Mouse (Mus musculus) hematopoietic stem cell, adult 5-6 weeks (primary cell): ENCODE results near the gene Dcdc2b. TPM values are rescaled to one million over a fixed set of nuclear protein-coding genes. Genes with fewer than 3 reads are reported as not detected.

Source experiments
- ATAC-seq, 2 experiments: fragments of 125-278 bp in 1 of 2; replicated peaks in 1 of 2; 2 replicates each; pipeline ENCODE4 v1.8.0; 2016 to 2017; ENCODE audit warnings: inconsistent platforms in 2 of 2, mild to moderate bottlenecking in 2 of 2, moderate number of reproducible peaks in 2 of 2, low read depth in 1 of 2, moderate TSS enrichment in 1 of 2; ENCODE audit not compliant: low FRiP score in 2 of 2, poor library complexity in 2 of 2, severe bottlenecking in 2 of 2, insufficient read depth in 1 of 2, low TSS enrichment in 1 of 2
- total RNA-seq: library from RNA; stranded (forward); fragments of 172-1452, 232-1000 nt; gene quantifications from 2 replicates; pipeline ENCODE4 v1.2.3, GENCODE M21; 2017

Dcdc2b gene
- total RNA-seq, 1 experiment from 2014 or later: not detected

DNA sequence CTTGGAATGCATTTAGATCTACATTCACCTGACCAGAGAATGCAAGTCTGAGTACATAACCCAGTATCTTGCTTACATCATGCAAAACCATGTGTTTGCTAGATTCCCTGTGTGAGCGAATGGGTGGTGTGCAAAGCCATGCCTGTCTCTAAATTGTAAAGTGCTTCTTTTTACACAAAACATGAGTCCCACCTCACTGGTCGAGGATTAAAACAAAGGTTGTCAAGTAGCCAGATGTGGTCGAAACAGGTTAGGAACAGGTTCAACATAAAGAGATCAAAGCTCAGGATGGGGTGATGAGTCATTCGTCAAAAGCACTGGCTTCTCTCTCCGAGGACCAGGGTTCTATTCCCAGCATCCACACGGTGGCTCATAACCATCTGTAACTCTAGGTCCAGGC, 48.9 kb downstream of the Dcdc2b start:
- ATAC-seq: no peak

DNA sequence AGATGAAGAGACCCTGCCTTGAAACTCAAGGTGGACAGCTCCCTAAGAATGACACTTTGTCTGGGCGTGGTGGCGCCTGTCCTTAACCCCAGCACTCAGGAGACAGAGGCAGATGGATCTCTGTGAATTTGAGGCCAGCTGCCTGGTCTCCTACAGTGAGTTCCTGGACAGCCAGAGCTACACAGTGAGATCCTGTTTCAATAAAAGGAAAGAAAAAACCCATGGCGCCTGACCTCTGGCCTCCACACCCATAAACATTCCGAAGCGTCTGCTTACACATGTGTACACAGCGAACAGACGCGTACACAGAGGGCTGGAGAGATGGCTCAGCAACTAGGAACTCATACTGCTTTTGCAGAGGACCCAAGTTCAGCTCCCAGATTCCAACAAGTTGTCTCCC, 50.3 kb downstream of the Dcdc2b start:
- no peak for ATAC-seq

DNA sequence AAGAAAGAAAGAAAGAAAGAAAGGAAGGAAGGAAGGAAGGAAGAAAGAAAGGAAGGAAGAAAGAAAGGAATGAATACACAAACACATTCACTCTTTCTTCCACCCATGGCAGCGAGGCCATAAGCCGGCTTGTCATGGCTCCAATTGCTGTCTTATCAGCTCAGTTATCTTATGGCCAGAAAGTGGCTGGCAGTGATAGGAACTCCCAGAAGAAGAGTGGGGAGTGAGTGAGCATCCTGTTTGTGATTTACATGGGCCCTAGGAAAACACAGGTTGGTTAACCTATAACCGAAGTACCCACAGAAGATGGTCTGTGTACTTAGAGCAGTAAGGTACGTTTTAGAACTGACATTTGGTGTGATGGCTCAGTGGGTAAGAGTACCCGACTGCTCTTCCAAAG, 52.9 kb downstream of the Dcdc2b start:
- ATAC-seq: no peak

Other genes starting within 250 kb of the Dcdc2b start
- 8.1 and 12.2 TPM in 2 replicates for gene Zbtb8a, start 236.1 kb downstream of the Dcdc2b start, total RNA-seq
- gene Zbtb8b, start 173.4 kb downstream of the Dcdc2b start, total RNA-seq: not detected in 2 replicates
- 36.2 and 41.3 TPM in 2 replicates for gene Bsdc1, start 152.7 kb downstream of the Dcdc2b start, total RNA-seq
- not detected in 2 replicates for gene Tssk3, start 123.2 kb downstream of the Dcdc2b start, total RNA-seq
- gene Fam229a, start 123.1 kb downstream of the Dcdc2b start, total RNA-seq: not detected in 2 replicates
- gene Marcksl1, start 100.7 kb downstream of the Dcdc2b start, total RNA-seq: 159 and 228 TPM in 2 replicates
- 104 TPM in 2 replicates for gene Hdac1, start 71.5 kb downstream of the Dcdc2b start, total RNA-seq
- 27.1 and 36.3 TPM in 2 replicates for gene Lck, start 40.6 kb downstream of the Dcdc2b start, total RNA-seq
- not detected in 2 replicates for gene Fam167b, start 35.7 kb downstream of the Dcdc2b start, total RNA-seq
- 226 and 281 TPM in 2 replicates for gene Eif3i, start 13.6 kb downstream of the Dcdc2b start, total RNA-seq
- gene Tmem234, start 13.6 kb downstream of the Dcdc2b start, total RNA-seq: 86.7 and 91.1 TPM in 2 replicates
- 11.4 and 25.6 TPM in 2 replicates for gene Iqcc, start 4.8 kb upstream of the Dcdc2b start, total RNA-seq
- 57.7 and 75.9 TPM in 2 replicates for gene Ccdc28b, start 9.7 kb upstream of the Dcdc2b start, total RNA-seq
- gene Txlna, start 26.8 kb upstream of the Dcdc2b start, total RNA-seq: 106 and 169 TPM in 2 replicates
- 16.0 and 22.8 TPM in 2 replicates for gene Kpna6, start 58.5 kb upstream of the Dcdc2b start, total RNA-seq
- 6.4 and 8.0 TPM in 2 replicates for gene Tmem39b, start 82.6 kb upstream of the Dcdc2b start, total RNA-seq
- gene Khdrbs1, start 128.0 kb upstream of the Dcdc2b start, total RNA-seq: 92.1 and 122 TPM in 2 replicates
- 413 and 530 TPM in 2 replicates for gene Ptp4a2, start 197.0 kb upstream of the Dcdc2b start, total RNA-seq